Mouse (Mus musculus) liver, postnatal 0 days (tissue): ENCODE measurements around the gene Tmem178. TPM values are rescaled to one million over a fixed set of nuclear protein-coding genes. Genes with fewer than 3 reads are reported as not detected.

Experiments
- ATAC-seq: fragments of 200-750 bp; cut with Nextera tagmentation; 2 replicates; pipeline ENCODE4 v1.8.0; 2017; ENCODE audit warnings: mild to moderate bottlenecking, moderate library complexity
- DNase-seq: peaks from one replicate; pipeline ENCODE4 v3.0.0-alpha.2; 2016
- H3K27ac ChIP-seq: fragments of 300-500 bp; sonication (generic); 2 replicates; pipeline ENCODE4 v1.5.1; 2014; ENCODE audit warnings: antibody characterized with exemption, moderate library complexity, mild to moderate bottlenecking, low read depth
- H3K27me3 ChIP-seq: fragments of 300-500 bp; sonication (generic); 2 replicates; pipeline ENCODE4 v1.6.1; 2014; ENCODE audit warnings: low read length, control low read depth, mixed read lengths; ENCODE audit not compliant: insufficient read depth
- H3K36me3 ChIP-seq: fragments of 300-500 bp; sonication (generic); replicated peaks from 2 replicates; pipeline ENCODE4 v1.6.1; 2014; ENCODE audit warnings: mild to moderate bottlenecking, control low read depth, low read length, moderate library complexity, mixed read lengths; ENCODE audit not compliant: insufficient read depth
- H3K4me1 ChIP-seq: fragments of 300-500 bp; sonication (generic); 2 replicates; pipeline ENCODE4 v1.6.1; 2014; ENCODE audit warnings: antibody characterized with exemption, mild to moderate bottlenecking, control low read depth; ENCODE audit not compliant: insufficient read depth
- H3K4me2 ChIP-seq: fragments of 300-500 bp; sonication (generic); 2 replicates; pipeline ENCODE4 v1.6.1; 2014; ENCODE audit warnings: low read depth, mild to moderate bottlenecking, low read length, moderate library complexity, mixed read lengths
- H3K4me3 ChIP-seq: fragments of 300-500 bp; sonication (generic); 2 replicates; pipeline ENCODE4 v1.5.1; 2014; ENCODE audit warnings: low read depth, low read length
- H3K9ac ChIP-seq: fragments of 300-500 bp; sonication (generic); replicated peaks from 2 replicates; pipeline ENCODE4 v1.6.1; 2014; ENCODE audit warnings: mild to moderate bottlenecking, moderate library complexity
- H3K9me3 ChIP-seq: fragments of 300-500 bp; sonication (generic); 2 replicates; pipeline ENCODE4 v1.6.1; 2016; ENCODE audit warnings: mild to moderate bottlenecking, control low read depth, low read length, mixed read lengths
- CTCF ChIP-seq: sonication (generic); IDR thresholded peaks from 2 replicates; pipeline ENCODE4 v1.5.1; 2016; ENCODE audit warnings: antibody characterized with exemption, low read depth
- EP300 ChIP-seq: IDR thresholded peaks from 2 replicates; pipeline ENCODE4 v1.6.1; 2016; ENCODE audit warnings: antibody characterized with exemption, low read depth, mild to moderate bottlenecking
- WGBS: fragments of 180-500 bp; shearing (Covaris S2); extraction: QIAGEN DNeasy Blood & Tissue Kit; methylation state at CpG from one replicate; pipeline ENCODE4 v1.1.7; 2014; ENCODE audit not compliant: insufficient replicate concordance; 5-methylcytosine and 5-hydroxymethylcytosine counted together
- polyA plus RNA-seq: library from polyadenylated mRNA; unstranded; fragments of >200 nt; fragmentation: Nextera tagmentation; extraction: Ambion mirVana; gene quantifications from 2 replicates; pipeline ENCODE4 v1.2.1, GENCODE M21; 2015

Gene Tmem178
- polyA plus RNA-seq, 1 experiment from 2014 or later, result 0.38 TPM

DNA sequence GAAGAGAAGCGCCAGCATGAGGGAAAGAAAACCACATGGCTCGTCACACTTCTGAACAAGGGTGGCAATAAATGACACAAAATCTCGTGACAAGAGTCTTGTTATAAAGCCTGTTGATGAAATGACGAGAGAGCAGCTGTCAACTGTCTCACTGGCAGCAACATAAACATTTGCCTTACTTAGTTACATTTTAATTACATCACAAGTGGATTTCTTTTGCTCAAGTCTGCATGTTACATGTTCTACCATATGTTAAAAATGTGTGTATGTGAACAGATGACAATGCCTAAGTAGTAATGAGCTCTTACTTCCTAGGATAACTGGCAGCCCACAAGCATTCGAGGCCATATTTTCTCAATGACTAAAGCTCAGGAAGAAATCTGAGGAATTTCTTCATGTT is 90.9 kb downstream of the Tmem178 start:
- WGBS, result 83% methylated on average over 5 of the region's 5 CpGs
- H3K9me3 ChIP-seq, result no peaks in the 10 kb centered on the region
- no peak overlapping the region for H3K4me3 ChIP-seq
- TF ChIP-seq EP300 (no peak), CTCF (no peak)
- no peak for ATAC-seq
- no peak overlapping the region for H3K27ac ChIP-seq
- DNase-seq, result no peak
- H3K36me3 ChIP-seq, result peaks cover 24% of the 10 kb centered on the region
- no peaks in the 10 kb centered on the region for H3K27me3 ChIP-seq
- H3K9ac ChIP-seq, result no peak overlapping the region
- H3K4me1 ChIP-seq, result peaks cover 7% of the 10 kb centered on the region; the same call in 1 of the 2 replicates
- no peak overlapping the region for H3K4me2 ChIP-seq

DNA sequence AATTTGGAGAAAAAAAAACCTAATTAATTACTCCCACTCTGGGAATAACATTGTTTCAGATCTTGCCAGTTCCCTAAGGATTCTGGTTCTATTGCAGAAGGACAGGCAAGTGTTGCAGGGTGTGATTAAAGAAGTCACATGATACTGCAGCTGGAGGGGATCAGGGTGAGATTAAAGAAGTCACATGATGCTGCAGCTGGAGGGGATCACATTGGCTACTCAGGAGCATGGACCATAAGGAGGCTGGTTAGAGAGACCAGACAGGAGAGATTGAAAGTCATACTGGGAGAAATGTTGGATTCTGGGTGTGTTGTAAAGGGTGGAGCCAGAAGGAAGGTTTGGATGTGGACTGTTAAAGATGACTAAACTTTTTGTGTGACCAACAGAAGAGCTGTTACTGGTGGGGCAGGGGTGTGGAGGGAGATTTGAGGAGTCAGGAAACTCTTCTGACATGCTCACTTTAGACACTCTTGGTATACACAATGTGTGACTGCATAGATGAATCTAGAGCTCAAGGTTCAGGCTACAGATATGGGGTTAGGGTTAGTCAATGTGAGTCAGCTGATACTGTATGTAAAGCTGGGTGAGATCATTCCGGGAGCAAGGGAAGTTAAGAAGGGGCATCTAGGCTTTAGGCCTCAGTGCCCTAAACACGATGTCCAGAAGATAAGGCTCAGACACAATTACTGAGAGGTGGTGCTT is 94.4 kb downstream of the Tmem178 start:
- Histone ChIP-seq H3K9ac (no peak overlapping the region), H3K27me3 (no peaks in the 10 kb centered on the region), H3K27ac (no peak overlapping the region), H3K36me3 (peaks cover 37% of the 10 kb centered on the region), H3K4me3 (no peak overlapping the region), H3K4me2 (no peak overlapping the region), H3K4me1 (peaks cover 6% of the 10 kb centered on the region; the same call in 1 of the 2 replicates), H3K9me3 (no peaks in the 10 kb centered on the region)
- TF ChIP-seq EP300 (no peak; the same call in 1 of the 2 replicates), CTCF (no peak)
- DNase-seq (no peak), ATAC-seq (peak; percentile 80)
- 62% methylated on average over 2 of the region's 2 CpGs for WGBS

DNA sequence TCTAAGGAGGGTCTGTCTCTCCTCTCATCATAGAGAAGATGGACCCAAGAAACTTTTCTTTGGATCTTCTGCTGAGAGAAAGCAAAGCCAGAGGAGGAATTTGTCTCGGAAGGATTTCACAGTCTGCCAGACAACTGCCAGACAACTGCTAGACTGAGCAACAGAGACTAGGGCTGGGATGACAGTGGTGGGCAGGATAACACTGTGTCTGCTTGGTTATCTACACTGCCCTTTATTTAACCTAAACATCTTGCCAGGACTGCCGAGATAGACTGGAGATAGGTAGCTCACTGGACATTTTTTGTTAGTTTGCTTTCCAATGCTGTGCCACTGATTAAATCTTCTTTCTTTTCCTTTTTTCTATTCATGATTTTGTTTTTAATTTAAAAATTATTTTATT is 97.2 kb downstream of the Tmem178 start:
- Histone ChIP-seq H3K4me1 (peaks cover 6% of the 10 kb centered on the region; the same call in 1 of the 2 replicates), H3K4me2 (no peak overlapping the region), H3K4me3 (no peak overlapping the region), H3K36me3 (peaks cover 38% of the 10 kb centered on the region), H3K9me3 (no peaks in the 10 kb centered on the region), H3K9ac (no peak overlapping the region), H3K27me3 (no peaks in the 10 kb centered on the region), H3K27ac (no peak overlapping the region)
- WGBS, result 50% methylated on average over 2 of the region's 2 CpGs
- DNase-seq, result no peak
- TF ChIP-seq CTCF (no peak), EP300 (peak; percentile 28; the same call in 1 of the 2 replicates)
- no peak for ATAC-seq

DNA sequence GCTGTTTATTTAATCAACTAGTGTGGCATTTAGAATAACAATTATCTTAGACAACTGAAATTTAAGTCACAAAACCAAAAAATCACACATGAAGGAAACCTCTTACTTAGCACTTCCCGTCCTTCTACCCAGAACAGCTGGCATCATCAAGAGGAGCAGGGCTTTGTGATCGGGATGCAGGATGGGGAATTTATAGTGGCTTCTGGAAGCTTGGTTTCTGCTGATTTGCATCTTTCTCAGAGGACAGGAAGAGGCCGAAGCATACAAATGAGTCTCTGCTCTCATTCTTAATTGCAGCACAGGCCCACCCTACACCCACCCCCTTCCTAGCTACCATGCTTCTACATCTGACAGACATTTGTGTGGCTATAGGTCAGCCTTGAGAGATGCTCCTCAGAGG is 99.9 kb downstream of the Tmem178 start:
- no peak for ATAC-seq

DNA sequence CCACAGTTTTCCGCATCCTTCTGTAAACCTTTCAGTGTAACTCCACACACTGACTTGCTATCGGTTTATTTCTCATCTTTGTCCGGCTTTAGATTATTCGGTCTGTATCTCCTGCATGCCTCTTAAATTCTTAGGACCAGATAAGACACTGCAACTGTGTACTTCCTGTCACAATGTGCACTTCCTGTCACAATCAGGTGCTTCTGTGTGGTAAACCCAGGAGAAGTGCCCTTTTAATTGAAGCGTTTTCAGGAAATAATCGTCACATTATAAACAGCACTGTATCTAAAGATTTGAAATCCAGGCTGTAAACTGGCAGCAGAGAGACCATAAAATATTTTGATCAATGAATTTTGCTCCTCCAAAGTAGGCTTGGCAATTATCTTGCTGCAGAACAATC is 100.7 kb downstream of the Tmem178 start:
- Histone ChIP-seq H3K4me3 (no peak overlapping the region), H3K9ac (no peak overlapping the region), H3K4me2 (no peak overlapping the region), H3K36me3 (peaks cover 22% of the 10 kb centered on the region), H3K4me1 (peaks cover 6% of the 10 kb centered on the region; the same call in 1 of the 2 replicates), H3K27ac (no peak overlapping the region), H3K9me3 (no peaks in the 10 kb centered on the region), H3K27me3 (no peaks in the 10 kb centered on the region)
- ATAC-seq (no peak), DNase-seq (no peak)
- TF ChIP-seq CTCF, result no peak
- no peak for TF ChIP-seq EP300
- 75% methylated on average over 6 of the region's 6 CpGs for WGBS

More for the DNA sequence above, 99.9 kb downstream of the Tmem178 start:
- H3K4me3 ChIP-seq, result no peak overlapping the region
- H3K27ac ChIP-seq, result no peak overlapping the region
- H3K4me2 ChIP-seq, result no peak overlapping the region
- no peaks in the 10 kb centered on the region for H3K27me3 ChIP-seq
- no peak for DNase-seq
- H3K4me1 ChIP-seq, result peaks cover 6% of the 10 kb centered on the region; the same call in 1 of the 2 replicates
- no peak overlapping the region for H3K9ac ChIP-seq
- TF ChIP-seq EP300 (no peak), CTCF (no peak)
- peaks cover 18% of the 10 kb centered on the region for H3K36me3 ChIP-seq
- H3K9me3 ChIP-seq, result no peaks in the 10 kb centered on the region
- 84% methylated on average over 3 of the region's 3 CpGs for WGBS

DNA sequence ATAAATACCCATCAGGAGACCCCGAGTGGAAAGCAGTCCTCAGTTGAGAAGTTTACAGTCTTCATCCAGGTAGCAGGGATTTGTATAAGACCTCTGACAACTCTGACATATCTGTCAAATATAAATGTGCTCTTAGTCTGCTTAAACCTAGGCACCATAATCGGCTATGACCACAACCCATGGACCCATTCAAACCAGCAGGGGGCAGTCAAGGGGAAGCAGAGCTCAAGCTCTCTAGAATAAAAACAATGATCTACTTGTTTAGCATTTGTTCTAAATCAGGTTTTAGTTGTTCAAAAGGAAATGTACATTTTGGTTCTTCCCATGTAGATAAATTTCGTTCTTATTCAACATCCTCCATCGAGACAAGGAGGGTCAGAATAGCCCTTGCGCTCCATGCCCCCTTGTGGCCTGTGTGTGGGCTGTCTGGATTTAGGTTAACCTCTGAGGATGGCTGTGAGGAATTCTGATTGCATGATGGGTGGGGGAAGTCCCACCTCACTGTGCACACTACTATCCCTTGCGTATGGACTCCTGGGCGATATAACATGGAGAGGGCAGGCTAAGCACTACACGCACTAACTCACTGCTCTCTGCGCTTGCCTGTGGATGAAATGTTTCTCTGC is 101.2 kb downstream of the Tmem178 start:
- TF ChIP-seq EP300 (no peak), CTCF (peak; percentile 72)
- DNase-seq, result peak; percentile 57
- Histone ChIP-seq H3K9ac (no peak overlapping the region), H3K36me3 (peaks cover 27% of the 10 kb centered on the region), H3K27me3 (no peaks in the 10 kb centered on the region), H3K4me1 (peaks cover 6% of the 10 kb centered on the region; the same call in 1 of the 2 replicates), H3K9me3 (no peaks in the 10 kb centered on the region), H3K4me2 (no peak overlapping the region), H3K4me3 (no peak overlapping the region), H3K27ac (no peak overlapping the region)
- no peak for ATAC-seq
- WGBS, result 76% methylated on average over 9 of the region's 9 CpGs
